Mouse (Mus musculus) stomach, postnatal 0 days (tissue): ENCODE data around the gene Myh7b.

ENCODE experiments used
- CTCF ChIP-seq: IDR thresholded peaks from 2 replicates; pipeline ENCODE4 v1.5.1; 2016; ENCODE audit warnings: antibody characterized with exemption, low read depth, mild to moderate bottlenecking, moderate library complexity
- EP300 ChIP-seq: optimal IDR thresholded peaks from 2 replicates; pipeline ENCODE3; 2016; ENCODE audit warnings: antibody characterized with exemption

DNA sequence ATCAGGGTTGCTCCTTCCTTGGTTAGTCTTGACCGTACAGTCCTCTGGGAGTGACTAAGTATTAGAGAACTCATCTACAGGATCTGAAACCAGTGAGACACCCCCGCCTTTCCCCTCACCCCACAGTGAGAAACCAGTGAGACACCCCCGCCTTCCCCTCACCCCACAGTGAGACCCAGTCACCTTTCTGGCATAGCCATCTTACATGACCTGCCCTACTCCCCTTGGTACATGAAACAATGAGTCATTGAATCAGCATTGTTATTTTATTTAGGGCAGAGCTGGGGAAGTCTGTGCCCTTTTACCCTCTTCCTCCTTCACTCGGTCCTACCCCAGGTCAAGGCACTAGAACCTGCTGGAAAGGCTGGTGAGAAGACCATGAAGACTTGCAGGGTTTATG is 48.1 kb upstream of the Myh7b start:
- no peak for TF ChIP-seq CTCF
- TF ChIP-seq EP300: no peak
